Mouse (Mus musculus) bone marrow, adult 2 months (tissue): ENCODE results near the gene Ddx19b.

Source experiments
- CTCF ChIP-seq: fragments of 200-500 bp; IDR thresholded peaks from 2 replicates; pipeline ENCODE4 v1.5.1; 2011; ENCODE audit warnings: low read length, control low read depth; ENCODE audit not compliant: control insufficient read depth, insufficient read depth
- POLR2A ChIP-seq: fragments of 200-500 bp; IDR thresholded peaks from 2 replicates; pipeline ENCODE4 v1.6.1; 2011; ENCODE audit warnings: low read depth, mild to moderate bottlenecking, control low read depth, low read length, borderline replicate concordance; ENCODE audit not compliant: control insufficient read depth

DNA sequence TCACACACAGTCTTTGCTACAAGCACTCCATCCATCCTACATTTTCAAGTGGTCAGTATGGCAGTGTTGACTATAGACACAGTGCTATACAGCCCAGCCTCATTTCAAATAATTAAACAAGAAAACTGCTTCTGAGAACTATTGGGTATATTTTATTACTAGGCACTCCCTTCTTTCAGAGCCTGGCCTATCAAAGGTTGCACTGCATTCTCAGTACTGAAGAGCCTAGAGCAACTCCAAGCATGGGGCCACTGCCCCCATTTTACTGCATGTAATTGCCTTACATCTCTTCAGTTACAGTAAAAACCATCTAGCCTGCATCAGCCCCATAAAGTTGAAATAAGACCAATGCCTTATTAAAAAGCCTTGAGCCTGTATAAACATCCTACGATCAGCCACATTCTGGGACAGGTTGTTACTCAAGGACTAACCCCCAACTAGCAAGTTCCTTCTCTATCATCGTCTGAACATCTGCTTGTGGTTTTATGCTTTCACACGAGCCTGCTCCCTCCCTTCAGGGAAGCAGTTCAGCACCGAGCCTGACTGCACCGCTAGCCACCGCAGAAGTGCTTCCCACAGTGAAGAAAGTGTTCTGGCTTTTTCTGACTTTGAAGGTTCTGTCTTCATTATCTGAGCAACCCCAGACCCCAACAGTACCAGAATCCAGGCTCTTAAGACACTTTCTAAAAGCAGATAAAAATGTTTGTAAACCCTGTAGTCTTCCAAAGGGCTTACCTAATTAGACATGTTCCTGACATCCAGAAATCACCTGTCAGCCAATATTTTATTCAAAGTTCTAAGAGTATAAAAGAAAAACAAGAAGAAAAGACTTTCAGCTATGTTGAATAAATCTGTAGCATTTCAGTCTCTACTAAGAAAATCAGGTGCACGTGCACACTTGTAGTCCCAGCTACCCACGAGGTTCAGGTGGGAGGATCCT lies 43.5 kb downstream of the Ddx19b start:
- no peak for TF ChIP-seq CTCF
- no peak for TF ChIP-seq POLR2A
